Mouse (Mus musculus): ENCODE measurements around the gene Dnajb5. TPM values are rescaled to one million over a fixed set of nuclear protein-coding genes. Genes with fewer than 3 reads are reported as not detected.

The Dnajb5 gene
- total RNA-seq (2015; ENCODE audit: low replicate concordance) (7.9 TPM in 1 of 2 replicates, not detected in the other), total RNA-seq (2017; ENCODE audit: low replicate concordance) (0.14 TPM in 1 of 2 replicates, not detected in the other)

- peak; percentile 78 for ATAC-seq (replicated peaks; ENCODE audit: low FRiP score, poor library complexity, severe bottlenecking)
Measured at GRCm38 (mm10) chr4:42949676-42950051, at the start of gene Dnajb5. Dnajb5 (plus strand) TSS chr4:42949814.

DNA sequence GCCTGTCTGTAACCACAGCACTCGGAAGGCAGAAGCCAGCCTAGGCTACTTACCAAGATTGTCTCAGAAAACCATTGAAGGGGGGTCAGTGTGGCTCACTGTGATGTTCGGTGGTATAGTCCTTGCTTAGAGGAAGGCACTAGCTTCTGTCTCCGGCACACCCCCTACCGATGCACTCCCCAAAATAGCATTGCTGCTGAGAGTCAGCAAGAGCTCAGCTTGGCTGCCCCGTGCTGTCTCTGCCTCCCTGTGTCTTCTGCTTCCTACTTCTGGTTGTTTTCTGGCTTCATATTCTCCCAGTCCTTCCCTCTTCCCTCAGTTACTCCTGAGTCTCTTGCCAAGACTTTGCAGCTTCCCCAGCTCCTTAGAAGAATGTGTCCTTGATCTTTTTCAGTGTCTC is 48.7 kb upstream of the Dnajb5 start:
- ATAC-seq (replicated peaks; ENCODE audit: low FRiP score, poor library complexity, severe bottlenecking) = no peak

- peak; percentile 65 for ATAC-seq (replicated peaks; ENCODE audit: low FRiP score, poor library complexity, severe bottlenecking)
Measured at GRCm38 (mm10) chr4:42902174-42902573, 47.4 kb upstream of the Dnajb5 start.

GRCm38 (mm10) chr4:42902730-42903129 is 46.9 kb upstream of the Dnajb5 start:
- ATAC-seq (replicated peaks; ENCODE audit: low FRiP score, poor library complexity, severe bottlenecking) = no peak

GRCm38 (mm10) chr4:42903942-42904341 is 45.7 kb upstream of the Dnajb5 start:
- 0 out of 2 replicates have a peak, but pooled peaks have one; percentile 52 for ATAC-seq (replicated peaks; ENCODE audit: low FRiP score, poor library complexity, severe bottlenecking)

DNA sequence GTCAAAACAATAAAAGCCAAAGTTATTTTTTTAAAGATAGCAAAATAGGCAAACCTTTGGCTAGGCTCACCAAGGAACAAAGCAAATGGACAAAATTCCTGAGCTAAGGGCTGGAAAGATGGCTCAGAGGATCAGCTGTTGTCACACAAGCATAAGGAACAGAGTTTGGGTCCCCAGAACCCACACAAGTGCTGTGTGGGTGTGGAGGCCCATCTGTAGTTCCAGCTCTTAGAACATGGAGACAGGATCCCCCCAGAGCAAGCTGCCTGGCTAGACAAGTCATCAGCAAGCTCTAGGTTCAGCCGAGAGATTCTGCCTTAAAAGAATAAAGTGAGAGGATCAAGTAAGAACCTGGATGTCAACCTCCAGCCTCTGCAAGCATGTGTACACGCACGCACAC is 45.1 kb upstream of the Dnajb5 start:
- no peak for ATAC-seq (replicated peaks; ENCODE audit: low FRiP score, poor library complexity, severe bottlenecking)

GRCm38 (mm10) chr4:42904966-42905365 is 44.6 kb upstream of the Dnajb5 start:
- ATAC-seq (replicated peaks; ENCODE audit: low FRiP score, poor library complexity, severe bottlenecking) = no peak

DNA sequence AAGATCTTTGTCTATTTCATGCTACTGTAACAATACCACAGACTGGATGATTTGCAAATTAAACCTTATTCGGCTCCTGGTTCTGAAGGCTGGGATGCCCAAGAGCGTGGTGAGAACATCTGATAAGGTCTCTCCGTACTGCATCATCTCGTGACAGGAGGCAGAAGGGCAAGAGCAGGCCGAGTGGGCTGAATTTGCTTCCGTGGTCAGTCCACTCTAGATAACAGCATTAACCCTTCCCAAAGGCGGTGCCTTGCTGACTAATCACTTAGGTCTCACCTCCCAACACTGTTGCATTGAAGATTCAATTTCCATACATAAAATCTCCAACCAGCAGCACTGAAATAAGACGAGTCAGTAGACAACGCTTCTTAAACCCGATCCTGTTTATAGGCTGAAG is 36.2 kb upstream of the Dnajb5 start:
- ATAC-seq (replicated peaks; ENCODE audit: low FRiP score, poor library complexity, severe bottlenecking) = no peak

DNA sequence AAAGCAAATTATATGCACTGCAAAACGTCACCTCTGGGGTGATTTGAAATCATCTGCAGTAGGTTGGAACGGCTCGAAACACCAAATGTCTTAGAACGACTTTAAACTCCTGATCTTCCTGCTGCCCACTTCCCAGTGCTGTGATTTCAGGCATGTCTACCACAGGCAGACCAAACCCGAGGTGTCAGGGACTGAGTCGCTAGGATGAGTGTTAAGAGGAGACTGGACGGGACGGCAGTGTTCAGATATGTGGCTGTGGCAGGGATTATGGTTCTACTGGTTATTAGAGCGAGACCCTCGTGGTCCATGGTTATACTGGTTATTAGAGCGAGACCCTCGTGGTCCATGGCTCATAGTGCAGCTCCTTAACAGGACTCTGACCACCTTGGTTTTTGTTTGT is 34.3 kb upstream of the Dnajb5 start:
- no peak for ATAC-seq (replicated peaks; ENCODE audit: low FRiP score, poor library complexity, severe bottlenecking)

DNA sequence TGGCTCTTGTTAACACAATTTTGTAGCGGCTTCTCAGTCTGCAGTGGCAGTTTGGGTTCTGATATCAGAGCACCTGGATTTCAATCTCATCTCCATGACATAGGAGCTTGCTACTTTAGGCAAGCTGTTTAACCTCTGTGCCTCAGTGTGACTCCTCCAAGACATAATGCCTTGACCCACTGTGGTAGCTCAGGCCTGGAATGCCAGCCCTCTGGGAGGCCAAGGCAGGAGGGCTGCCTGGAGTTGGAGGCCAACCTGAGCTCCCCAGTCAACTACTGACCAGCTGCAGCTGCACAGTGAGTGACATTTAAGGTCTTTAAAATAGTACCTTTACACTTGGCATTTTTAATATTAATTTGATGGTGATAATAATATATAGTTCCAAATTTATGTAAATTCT is 33.6 kb upstream of the Dnajb5 start:
- ATAC-seq (replicated peaks; ENCODE audit: low FRiP score, poor library complexity, severe bottlenecking) = no peak

- ATAC-seq (replicated peaks; ENCODE audit: low FRiP score, poor library complexity, severe bottlenecking) = no peak
Measured at GRCm38 (mm10) chr4:42916617-42917401, 32.8 kb upstream of the Dnajb5 start, which contains the start of gene Phf24. Phf24 (plus strand) TSS chr4:42916660.

- ATAC-seq (replicated peaks; ENCODE audit: low FRiP score, poor library complexity, severe bottlenecking) = no peak
Measured at GRCm38 (mm10) chr4:42917402-42917774, 32.2 kb upstream of the Dnajb5 start.

GRCm38 (mm10) chr4:42920726-42921125 is 28.9 kb upstream of the Dnajb5 start:
- no peak for ATAC-seq (replicated peaks; ENCODE audit: low FRiP score, poor library complexity, severe bottlenecking)

DNA sequence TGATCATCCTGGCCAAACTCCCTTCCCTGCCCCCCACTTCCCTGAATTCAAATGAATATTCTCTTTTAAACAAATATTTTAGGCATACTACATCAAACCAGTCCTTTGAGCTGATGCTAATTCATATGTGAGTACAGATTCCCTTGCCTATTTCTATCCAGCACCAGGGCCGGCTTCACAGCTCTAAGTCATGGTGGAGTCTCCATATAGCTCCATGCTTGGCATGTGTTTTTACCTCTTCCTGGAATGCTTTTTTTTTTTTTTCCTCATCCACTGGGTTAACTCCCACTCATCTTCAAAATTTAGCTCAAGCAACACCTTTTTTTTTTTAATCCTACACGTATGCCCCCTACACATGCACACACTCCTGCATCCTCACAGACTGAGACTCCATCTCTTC is 28.1 kb upstream of the Dnajb5 start:
- ATAC-seq (replicated peaks; ENCODE audit: low FRiP score, poor library complexity, severe bottlenecking) = no peak

- no peak; the same call in 1 of the 2 replicates for ATAC-seq (replicated peaks; ENCODE audit: low FRiP score, poor library complexity, severe bottlenecking)
Measured at GRCm38 (mm10) chr4:42922056-42922455, 27.6 kb upstream of the Dnajb5 start.

DNA sequence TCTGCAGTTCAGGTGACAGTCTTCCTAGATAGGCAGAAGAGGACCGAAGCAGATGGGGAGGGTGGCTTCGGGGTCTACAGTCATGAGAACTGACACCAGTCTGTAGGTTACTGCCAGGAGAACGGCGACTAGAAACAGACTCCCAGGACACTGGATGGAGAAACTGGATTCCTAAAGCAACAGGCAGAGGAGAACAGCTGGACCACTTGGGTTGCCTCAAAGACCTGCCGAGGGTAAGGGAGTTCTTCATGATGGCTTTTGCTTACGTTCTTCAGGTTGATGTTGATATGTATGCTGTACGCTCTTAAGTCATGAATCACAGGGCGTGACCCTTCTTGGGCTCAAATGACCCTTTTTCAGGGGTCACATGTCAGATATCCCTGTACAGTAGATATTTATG is 27.2 kb upstream of the Dnajb5 start:
- no peak for ATAC-seq (replicated peaks; ENCODE audit: low FRiP score, poor library complexity, severe bottlenecking)

GRCm38 (mm10) chr4:42924095-42924710 is 25.4 kb upstream of the Dnajb5 start:
- ATAC-seq (replicated peaks; ENCODE audit: low FRiP score, poor library complexity, severe bottlenecking) = no peak

GRCm38 (mm10) chr4:42928209-42928608 is 21.4 kb upstream of the Dnajb5 start:
- ATAC-seq (replicated peaks; ENCODE audit: low FRiP score, poor library complexity, severe bottlenecking) = no peak; the same call in 1 of the 2 replicates

DNA sequence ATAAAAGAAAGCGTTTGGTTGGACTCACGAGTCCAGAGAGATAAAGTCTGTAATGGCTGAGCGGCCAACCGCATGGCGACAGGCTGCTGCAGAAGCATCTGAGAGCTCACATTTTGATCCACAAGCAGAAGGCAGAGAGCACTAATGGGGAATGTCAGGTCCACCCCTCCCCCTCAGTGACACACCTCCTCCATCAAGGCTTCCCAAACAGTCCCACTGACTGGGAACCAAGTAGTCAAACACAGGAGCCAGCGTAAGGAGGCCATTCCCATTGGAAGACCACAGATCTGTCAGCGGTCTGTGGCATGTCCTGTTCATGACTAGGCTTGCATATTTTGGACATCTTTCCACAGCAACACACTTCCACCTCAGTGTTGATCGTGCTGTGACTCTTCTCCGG is 20.7 kb upstream of the Dnajb5 start:
- no peak for ATAC-seq (replicated peaks; ENCODE audit: low FRiP score, poor library complexity, severe bottlenecking)

- ATAC-seq (replicated peaks; ENCODE audit: low FRiP score, poor library complexity, severe bottlenecking) = no peak
Measured at GRCm38 (mm10) chr4:42932229-42932969, 17.2 kb upstream of the Dnajb5 start.

- peak; percentile 70 for ATAC-seq (replicated peaks; ENCODE audit: low FRiP score, poor library complexity, severe bottlenecking)
Measured at GRCm38 (mm10) chr4:42933630-42934029, 16.0 kb upstream of the Dnajb5 start.

Data from erythroblast, adult 5-6 weeks (primary cell).